Mouse (Mus musculus) A20 (cell line): Measurements from ENCODE around the gene Rnf19b.

Experiments used
- DNase-seq: peaks from one replicate; pipeline ENCODE4 v3.0.0-alpha.2; 2011; ENCODE audit warnings: low read depth, low spot score

Rnf19b gene

DNA sequence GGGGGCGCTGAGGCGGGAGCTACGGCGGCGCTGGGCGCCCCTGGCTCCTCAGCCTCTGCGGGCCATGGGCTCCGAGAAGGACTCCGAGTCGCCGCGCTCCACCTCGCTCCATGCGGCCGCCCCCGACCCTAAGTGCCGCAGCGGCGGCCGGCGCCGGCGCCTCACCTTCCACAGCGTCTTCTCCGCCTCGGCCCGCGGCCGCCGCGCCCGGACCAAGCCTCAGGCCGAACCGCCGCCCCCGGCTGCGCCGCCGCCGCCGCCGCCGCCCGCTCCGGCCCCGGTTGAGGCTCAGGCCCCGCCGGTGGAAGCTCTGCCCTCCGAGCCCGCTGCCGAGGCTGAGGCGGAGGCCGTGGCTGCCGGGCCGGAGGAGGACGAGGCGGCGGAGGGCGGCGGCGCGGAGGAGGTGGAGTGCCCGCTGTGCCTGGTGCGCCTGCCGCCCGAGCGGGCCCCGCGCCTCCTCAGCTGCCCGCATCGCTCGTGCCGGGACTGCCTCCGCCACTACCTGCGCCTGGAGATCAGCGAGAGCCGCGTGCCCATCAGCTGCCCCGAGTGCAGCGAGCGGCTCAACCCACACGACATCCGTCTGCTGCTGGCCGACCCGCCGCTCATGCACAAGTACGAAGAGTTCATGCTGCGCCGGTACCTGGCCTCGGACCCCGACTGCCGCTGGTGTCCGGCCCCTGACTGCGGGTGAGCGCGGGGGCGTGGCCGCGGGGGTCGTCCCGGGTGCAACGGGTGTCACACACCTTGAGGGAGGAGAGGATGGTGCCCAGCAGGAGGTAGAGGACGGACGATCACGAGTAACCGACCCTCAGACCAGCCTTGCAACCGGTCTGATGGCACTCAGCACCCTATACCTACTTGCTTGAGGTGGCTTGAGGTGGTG is at the start of gene Rnf19b:
Gene Rnf19b (plus strand): TSS at position 65 of the 886 bp plus-strand sequence.
- peak; percentile 81 for DNase-seq

DNA sequence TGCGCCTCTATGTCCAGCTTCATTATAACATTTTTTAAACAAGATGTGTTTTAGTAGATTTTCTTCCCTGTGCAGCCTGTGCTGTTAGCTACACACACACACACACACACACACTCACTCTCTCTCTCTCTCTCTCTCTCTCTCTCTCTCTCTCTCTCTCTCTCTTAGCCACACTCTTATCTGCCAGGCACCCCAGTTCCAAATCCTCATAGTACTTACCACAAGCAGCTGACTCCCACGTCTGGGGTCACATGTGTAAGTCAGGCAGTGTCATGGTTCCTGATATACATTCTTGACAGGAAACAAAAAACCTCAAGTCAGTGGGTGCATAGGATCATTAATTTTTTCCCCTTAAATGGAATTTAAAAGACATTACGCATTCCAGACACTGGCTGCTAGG is 49.4 kb upstream of the Rnf19b start:
- no peak for DNase-seq

DNA sequence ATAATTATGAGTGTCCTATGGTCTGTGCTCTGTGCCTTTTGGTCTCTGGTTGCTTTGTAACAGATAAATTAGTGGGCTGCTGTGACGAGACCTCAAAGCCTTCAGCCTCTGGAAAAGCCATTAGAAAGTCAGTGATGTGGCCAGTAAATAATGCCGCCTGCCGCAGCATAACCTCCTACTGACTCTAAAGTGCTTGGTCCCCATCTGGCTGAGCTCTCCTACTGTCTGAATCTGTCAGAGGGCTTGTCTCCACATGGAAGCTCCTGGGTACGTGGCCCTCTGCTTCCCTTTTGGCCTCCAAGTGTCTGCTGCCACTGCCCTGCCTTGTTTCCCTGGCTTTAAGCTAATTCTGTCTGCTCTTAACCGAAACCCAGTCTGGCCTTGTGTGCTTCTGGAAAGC is 48.5 kb upstream of the Rnf19b start:
- DNase-seq: no peak

DNA sequence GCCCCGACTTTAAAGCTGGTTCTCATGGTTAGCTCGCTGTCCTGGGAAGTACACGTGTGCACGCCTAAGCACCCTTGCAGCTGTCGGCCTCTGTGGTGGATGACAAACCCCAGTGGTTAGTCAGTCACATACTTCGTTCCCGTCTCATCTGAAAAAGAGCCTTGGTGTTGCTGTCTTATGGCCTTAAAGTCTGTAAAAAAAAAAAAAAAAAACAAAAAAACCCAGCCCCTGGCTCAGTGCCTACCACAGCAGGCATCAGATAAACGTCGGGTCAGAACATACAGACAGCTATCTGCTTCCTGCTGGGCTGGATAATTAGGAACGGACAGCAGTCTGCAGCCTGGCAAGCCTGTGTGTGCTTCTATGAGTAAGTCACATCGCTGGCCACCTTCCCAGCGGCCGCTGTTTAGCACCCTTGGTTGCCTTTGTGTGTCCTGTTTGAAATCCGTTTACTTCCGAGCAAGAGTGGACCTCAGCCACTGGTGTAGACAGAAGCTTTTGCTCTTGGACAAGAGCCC is 46.4 kb upstream of the Rnf19b start:
- no peak for DNase-seq

DNA sequence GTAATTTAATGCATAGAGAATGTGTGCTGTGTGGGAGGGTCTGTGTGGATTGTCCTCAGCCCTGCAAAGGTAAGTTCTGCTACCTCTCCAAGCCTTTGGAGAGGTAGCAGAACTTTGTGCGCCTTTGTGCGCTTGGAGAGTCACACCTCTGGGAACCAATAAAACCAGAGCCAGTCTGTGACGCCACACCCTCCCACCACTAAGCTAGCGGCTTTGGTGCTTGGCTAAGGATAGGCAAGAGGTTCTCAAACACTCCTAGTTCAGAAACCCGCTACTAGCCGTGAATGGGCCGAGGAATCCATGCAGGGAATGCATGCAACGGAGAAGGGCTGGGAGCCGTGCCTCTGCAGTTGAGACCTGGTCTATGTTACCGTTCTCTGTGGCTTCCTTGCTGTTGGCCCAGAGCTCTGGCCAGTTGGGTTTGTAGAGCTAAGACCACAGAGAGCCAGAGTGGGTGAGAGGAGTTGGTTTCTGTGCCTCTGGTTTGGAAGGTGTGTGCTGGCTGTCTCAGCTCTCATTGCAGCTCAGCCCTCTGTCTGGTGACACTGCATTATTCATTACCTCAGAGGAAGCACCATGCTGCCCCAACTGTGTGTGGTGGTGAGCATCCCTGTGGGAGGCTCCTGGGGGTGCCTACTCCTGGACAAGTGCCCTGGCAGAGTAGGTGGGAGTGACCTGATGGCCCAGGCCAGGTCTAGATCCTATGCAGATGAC is 44.8 kb upstream of the Rnf19b start:
- no peak for DNase-seq

DNA sequence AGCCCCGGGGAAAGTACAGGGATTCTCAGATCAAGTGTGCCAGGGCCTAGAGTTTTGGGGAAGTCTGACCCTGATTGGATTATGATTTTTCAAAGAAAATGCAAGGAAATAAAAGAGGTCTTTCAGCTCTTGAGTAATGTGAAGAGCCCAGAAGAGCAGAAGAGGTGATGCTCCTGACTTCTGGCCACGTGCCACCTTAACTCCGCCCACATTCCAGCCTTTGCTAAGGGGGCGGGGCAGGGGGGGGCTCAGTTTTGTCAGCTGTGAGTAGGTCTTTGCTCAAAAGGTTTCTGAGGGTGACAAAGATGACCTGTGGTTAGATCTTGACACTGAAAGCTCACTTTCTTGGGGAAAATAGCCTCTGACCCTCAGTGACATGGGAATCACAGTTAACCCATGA is 41.7 kb upstream of the Rnf19b start:
- DNase-seq: no peak

DNA sequence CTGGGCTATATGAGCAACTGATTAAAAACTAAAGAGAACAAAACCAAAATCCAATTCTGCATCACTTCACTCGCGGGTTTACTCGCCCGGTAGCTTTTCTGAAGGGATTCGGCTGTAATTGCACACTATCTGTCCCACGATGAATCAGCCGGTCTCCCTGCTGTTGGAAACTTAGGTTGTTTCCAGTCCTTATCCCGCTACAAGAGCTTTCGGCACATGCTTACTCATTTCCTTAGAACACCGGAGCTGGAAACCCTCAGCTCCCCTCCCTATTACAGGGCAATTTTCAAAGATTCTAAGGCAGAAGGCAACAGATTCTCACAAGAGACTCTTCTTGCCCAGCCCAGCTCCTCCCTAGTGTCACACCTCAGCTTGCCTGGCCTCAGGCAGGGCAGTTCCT is 40.9 kb upstream of the Rnf19b start:
- no peak for DNase-seq

DNA sequence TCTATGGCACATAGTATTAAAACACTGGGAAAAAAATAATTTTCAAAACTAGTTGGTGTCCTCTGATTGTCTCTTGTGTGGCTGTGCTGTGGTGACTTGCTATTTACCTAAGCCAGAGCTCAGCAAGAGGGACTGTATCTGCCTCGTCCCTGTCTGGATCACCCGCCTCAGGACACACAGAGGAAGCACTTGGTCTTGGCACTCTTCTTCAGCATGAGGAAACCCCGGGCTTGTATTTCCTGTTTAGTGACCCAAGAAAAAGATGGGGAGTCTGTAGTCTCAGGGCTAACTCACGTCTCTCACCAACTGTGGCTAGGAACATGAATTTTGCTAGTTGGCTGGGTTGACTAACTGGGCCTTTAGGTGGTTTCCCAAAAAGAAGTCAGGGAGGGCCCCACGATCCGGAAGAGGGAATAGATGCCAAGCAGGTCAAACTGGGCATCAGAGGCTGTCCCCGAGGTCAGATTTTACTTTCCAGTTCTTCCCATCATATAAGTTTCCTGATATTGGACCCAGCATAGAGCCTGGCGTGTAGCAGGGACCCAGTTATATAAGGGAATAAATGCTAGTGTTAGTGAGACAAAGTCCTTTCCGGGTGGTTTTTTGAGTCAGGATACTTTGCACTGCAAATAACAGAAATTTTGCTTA is 39.2 kb upstream of the Rnf19b start:
- peak; percentile 79 for DNase-seq

DNA sequence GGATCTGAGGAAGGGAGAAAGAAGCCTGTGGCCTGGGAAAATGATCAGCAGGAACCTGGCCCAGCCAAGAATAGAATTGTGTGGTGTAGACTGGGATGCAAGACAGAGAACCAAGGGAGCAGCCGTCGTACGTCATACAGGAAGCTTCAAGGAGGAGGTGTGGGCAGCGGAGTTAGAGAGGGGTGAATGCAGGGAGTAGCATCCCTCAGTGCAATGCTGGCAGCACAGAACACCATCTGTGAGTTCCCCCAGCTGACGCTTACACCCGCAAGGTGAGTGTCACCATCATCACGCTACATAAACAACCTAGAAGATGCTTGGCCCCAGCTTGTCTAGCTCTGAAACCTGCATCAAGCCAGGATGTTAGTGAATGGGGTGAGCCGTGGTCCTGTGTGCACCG is 38.3 kb upstream of the Rnf19b start:
- peak; percentile 39 for DNase-seq

DNA sequence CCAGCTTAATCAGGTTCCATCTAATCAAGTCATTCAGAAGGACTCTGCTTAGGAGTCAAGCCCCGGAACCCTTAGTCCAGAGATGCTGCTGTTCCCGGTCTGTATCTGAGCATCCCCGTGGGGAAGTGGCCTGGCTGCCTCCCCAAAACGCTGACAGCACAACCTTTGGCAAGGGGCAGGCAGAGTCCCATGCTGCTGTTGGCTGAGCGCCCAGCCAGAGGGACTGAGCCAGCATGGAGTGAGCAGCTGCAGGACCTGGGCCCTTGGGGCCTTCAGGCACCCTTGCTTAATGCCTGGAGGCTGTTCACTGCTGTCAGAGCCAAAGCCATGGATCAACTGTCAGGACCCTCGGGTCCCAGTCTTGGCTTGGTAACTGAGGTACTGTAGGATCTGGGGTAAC is 37.6 kb upstream of the Rnf19b start:
- no peak for DNase-seq

DNA sequence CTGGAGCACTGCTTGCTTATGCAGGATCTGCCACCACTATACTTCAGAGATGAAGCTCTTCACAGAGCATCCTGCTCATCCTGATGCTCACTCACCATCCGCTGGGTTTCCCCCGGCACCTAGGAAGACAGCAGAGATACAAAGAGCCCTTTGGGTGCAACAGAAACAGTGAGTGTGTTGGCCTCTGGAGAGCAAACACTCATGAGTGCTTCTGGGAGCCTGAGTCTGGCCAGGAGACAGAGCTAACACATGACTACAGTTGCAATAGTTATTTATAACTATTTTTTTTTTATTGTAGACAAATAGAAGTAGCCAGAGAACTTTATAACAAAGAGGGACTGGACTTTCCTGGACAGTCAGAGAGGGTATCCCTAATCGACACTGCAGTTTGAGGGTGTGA is 36.6 kb upstream of the Rnf19b start:
- DNase-seq: no peak

DNA sequence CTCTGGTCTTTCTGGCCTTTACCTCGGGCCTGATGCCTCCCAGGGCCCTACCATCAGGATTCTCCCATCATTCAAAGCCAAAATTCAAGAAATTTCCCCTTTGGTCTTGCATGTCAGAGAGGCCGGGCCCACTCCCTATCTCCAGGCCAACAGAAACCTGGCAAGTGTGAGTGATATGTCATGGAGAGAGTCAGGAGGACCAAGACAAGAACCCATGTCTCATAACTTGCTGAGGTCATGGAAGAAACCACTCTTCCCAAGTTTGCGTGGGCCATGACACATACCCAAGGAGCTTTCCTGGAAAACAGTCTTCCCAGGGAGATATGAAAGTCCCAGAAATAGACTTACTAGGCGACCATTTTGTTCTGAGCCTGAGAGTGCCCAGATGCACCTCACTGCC is 36.2 kb upstream of the Rnf19b start:
- no peak for DNase-seq

DNA sequence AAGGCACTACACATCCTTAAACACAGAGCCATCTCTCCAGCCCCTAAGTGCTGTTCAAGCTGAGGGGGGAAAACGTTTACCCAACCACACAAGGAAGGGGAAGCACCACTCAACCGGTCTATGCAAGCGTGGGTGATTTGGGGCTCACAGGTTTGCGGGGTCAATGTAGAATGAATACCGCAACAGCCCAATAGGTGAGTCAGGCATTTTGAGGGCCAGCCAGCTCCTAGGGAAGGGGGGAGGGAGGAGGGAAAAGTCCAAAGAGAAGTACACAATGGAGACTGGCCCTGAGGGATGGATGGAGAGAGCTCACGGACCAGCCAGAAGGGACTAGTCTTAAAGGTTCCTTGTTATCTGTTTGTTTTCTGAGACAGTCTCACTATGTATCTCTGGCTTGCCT is 34.2 kb upstream of the Rnf19b start:
- peak; percentile 56 for DNase-seq

DNA sequence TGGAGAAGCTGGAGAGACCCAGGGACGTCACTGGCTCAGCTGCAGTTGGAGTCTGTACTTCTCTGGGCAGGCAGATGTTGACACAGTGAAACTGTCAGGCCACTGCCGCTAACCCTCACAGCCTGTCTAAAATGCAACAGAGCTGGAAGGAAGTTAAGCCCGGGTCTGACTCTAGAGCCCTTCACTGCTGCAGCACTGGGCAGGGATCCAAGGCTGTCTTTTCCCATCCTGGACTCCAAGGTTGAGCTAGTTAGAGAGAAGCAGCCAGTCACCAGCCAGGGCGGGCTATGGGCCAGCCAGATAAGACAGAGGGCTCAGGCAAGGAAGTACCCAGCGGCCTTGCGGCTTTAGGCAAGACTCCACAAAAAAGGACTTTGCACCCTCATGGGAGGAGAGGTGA is 33.3 kb upstream of the Rnf19b start:
- DNase-seq: no peak

DNA sequence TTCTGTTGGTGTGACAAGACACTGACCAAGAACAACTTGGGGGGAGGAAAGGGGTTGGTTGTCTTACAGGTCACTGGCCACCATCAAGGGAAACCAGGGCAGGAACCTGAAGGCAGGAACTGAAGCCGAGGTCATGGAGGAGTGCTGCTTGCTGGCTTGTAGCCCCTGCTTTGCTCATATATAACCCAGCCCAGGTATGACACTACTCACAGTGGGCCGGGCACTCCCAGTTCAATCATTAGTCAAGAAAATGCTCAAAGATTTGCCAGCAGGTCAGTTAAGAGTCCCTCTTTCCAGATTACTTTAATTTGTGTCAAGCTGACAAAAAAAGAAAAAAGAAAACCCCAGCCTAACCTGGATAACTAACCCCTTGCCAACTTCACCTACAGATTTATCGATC is 32.4 kb upstream of the Rnf19b start:
- no peak for DNase-seq

DNA sequence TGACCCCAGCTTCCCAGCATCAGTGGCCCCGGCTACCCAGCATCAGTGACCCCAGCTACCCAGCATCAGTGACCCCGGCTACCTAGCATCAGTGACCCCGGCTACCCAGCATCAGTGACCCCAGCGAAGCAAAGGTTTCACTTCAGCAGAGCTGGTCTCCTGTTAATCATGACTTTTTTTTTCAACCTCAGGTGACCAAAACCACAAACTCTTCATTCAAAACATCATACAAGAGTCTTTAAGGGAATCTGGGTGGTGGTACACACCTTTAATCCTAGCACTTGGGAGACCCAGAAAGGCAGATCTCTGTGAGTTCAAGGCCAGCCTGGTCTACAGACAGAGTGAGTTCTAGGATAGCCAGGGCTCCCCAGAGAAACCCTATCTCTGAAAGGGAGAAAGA is 27.3 kb upstream of the Rnf19b start:
- peak; percentile 54 for DNase-seq

DNA sequence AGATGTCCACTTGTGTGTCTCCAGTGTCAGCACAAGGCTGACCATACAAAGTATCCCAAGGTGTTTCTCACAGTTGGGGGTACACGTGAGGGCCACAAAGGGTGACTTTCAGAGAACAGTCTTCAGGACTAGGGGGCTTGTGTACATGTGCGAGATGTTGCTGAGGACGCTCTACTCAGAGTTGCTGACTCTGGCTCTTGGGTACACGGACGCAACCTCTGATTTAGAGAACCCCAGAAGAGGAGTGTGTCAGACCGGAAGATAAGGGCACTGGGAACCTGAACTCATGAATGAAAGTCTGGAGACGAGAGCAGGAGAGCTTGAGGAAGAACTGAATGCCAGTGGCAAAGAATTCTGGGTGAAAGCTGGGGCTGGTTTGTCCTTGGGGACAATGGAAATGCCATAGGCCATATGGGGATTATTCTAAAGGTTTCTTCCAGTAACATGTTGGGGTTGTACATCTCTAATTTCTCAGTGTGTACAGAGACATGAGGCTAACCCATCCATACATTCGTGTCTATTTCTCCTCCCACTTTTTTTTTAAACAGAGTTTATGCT is 26.6 kb upstream of the Rnf19b start:
- DNase-seq: peak; percentile 59

DNA sequence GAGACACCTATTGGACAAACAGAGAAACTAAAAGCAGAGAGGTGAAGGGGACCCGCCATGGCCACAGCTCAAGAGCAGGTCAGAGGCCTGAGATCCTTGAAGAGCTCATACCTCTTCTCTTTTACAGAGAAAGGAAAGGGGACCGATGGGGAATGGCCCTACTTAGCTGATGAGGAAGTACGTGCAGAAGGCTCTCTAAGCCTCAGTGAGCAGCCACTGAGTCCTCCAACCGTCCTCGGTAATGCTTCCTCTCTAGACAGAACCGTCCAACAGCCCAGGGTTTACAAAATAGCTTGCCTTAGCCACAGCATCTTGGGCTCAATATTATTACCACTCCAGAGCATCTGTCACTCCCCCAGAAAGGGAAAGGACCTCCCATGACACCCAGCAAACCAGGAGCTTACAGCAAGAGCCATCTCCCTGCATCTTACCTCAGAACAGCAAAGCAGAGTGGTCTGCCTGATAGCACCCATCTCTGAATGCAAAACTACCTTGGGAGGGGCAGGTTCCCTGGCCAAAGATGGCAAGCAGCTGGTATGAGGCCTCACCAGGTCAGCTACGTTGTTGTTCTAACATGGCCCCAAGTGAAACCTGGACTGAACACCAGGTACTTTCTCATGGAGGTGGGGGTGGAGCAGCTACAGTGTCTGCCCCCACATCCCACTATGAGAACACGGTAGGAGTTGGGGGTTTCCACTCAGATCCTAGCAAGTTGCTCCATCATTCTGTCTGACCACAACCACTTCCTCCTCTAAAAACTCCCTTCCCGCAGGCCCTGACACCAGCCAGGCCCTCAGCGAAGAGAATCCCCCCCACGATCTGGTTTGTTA is 25.7 kb upstream of the Rnf19b start:
- DNase-seq: peak; percentile 94

DNA sequence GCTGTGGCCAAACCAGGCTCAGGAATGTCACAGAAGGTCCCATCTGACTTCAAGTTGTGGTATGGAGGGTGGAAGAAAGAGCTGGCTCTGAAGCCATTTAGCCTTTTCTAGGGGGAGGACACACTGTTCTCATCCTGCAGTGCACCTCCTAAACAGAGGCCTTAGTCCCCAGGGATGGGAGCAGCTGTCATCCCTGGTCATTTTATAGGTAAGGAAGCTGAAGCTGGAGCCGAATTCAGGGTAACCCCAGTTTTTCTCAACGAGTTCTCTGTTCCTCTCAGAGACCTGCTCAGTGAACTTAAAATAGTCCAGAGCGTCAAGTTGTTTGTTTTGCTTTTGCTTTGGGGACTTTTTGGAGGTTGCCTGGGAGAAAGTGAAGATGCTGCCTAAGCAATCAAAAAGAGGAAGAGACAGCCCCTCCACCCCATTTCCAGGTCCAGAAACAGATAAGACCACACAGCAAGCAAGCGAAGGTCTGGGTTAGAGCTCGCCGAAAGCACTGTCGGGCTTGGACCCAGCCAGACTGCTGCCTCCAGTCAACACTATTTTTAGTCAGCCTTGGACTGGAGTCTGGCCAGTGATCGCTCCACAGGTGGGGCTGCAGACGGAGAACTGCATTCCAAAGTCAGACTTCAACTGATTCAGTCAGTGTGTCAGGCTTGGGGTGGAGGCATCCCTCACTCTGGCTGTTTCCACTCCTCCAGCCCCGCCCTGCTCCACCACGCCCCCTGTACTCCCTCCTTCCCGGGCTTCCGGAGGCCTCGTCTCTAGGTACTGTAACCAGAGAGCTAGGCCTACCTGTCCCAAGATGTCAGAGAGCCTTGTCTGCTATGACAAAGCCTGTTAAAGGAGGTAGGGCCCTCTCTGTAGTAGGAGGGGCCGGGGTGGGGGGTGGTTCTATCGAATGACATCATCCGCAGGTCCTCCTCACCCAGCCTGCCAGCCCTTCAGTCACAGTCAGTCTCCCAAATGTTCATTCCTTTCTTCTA is 24.8 kb upstream of the Rnf19b start:
- peak; percentile 92 for DNase-seq

DNA sequence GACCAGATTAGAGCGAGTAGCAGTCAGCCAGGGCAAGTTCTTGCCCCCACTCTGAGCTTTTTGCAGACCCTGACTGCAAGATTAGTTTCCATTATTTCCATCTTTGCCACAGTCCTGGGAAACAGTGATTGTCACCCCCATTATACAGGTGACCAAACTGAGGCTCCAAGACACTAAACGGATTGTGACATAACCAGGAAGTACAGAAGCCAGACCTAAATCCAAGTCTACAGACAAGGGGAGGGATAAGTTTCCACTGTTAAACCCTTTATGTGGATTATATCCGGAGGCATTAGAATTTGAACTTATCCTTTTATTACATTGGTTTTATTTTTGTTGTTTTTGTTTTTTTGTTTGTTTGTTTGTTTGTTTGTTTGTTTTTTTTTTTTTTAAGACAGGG is 23.8 kb upstream of the Rnf19b start:
- DNase-seq: no peak
